Comparison of ENCODE assay signal across 7 mouse cellular contexts in the genomic region with DNA sequence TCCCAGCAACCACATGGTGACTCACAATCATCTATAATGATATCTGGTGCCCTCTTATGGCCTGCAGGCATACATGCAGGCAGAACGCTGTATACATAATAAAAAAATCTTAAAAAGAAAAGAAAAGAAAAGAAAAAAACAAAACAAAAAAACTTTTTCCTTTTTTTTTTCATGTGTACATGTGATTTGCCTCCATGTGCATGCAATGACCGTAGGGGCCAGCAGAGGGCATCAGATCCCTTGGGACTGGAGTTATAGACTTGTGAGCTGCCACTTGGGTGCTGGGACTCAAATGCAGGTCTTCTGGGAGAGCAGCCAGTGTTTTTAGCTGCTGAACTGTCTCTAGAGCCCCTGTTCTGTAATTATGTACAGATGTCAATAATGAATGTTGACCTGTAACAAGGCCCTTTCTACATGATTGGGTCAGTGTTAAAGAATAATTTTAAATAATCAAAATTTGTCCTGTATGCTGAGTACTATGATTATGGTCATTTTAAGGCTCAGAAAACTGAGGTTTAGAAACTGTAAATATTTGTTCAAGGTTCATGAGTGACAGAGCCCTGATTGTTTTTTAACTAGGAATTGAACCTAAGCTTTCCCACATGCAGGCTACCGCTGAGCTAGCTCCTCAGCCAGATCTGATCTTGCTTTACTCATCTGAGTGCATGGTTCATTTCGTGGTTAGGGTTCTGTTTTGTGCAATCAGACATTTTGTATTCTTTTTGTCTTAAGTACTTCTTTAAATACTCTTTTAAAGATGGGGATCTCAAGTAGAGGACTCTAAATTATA. TPM values are rescaled to one million over a fixed set of nuclear protein-coding genes. Genes with fewer than 3 reads are reported as not detected.
DNase-seq lines count a peak whose midpoint lies in the region; TF ChIP-seq lines count a peak whose summit lies in the region.

No protein-coding gene starts in this region.

- WGBS in embryonic facial prominence, embryonic 10.5 days: 73% methylated on average over 4 of the region's 4 CpGs
- WGBS in small intestine, adult 2 months: 91% methylated on average over 4 of the region's 4 CpGs

- TF ChIP-seq CTCF in layer of hippocampus, adult 2 months (conservative IDR thresholded peaks at IDR 0.05): peak; percentile 65
- TF ChIP-seq CTCF in small intestine, adult 2 months (IDR thresholded peaks at IDR 0.05; ENCODE audit: extremely low read depth, insufficient read length, insufficient replicate concordance, low read depth, low read length): peak; percentile 47; the same call in 1 of the 2 replicates

- no peak overlapping the region for H3K4me3 ChIP-seq in layer of hippocampus, adult 2 months
- no peak overlapping the region for H3K4me3 ChIP-seq in embryonic facial prominence, embryonic 10.5 days
- H3K4me3 ChIP-seq in small intestine, adult 2 months (ENCODE audit: low read depth, low read length): no peak overlapping the region

- no peak for DNase-seq in layer of hippocampus, adult 2 months (ENCODE audit: low spot score in 2 of 2)
- no peak for DNase-seq in layer of hippocampus, postnatal 36 days
- peak; percentile 35 for DNase-seq in NIH3T3 (ENCODE audit: low read depth)
- DNase-seq in embryonic facial prominence, embryonic 10.5 days (ENCODE audit: low spot score): peak; percentile 39
- DNase-seq in gastrocnemius, postnatal 4 days (ENCODE audit: low spot score in 2 of 2): no peak
- no peak for DNase-seq in ovary, postnatal 14 days (ENCODE audit: low spot score)

- no peak for TF ChIP-seq POLR2A in small intestine, adult 2 months (IDR thresholded peaks at IDR 0.05; ENCODE audit: low read depth, low read length)

- no peaks in the 10 kb centered on the region for H3K27me3 ChIP-seq in embryonic facial prominence, embryonic 10.5 days (replicated peaks; ENCODE audit: low read depth, poor library complexity, severe bottlenecking)
- H3K27me3 ChIP-seq in small intestine, adult 2 months (ENCODE audit: control insufficient read depth, insufficient read depth, low read length): no peaks in the 10 kb centered on the region

- H3K36me3 ChIP-seq in embryonic facial prominence, embryonic 10.5 days (replicated peaks): no peaks in the 10 kb centered on the region
- H3K36me3 ChIP-seq in small intestine, adult 2 months (ENCODE audit: control insufficient read depth, insufficient read depth, low read length): no peaks in the 10 kb centered on the region

- H3K27ac ChIP-seq in layer of hippocampus, adult 2 months: no peak overlapping the region
- H3K27ac ChIP-seq in embryonic facial prominence, embryonic 10.5 days (replicated peaks): no peak overlapping the region
- H3K27ac ChIP-seq in small intestine, adult 2 months (ENCODE audit: insufficient read depth, low read depth, low read length): no peak overlapping the region

- H3K9me3 ChIP-seq in embryonic facial prominence, embryonic 10.5 days: peaks cover 4% of the 10 kb centered on the region; the same call in 1 of the 2 replicates

- H3K4me1 ChIP-seq in embryonic facial prominence, embryonic 10.5 days: peaks cover 14% of the 10 kb centered on the region
- no peaks in the 10 kb centered on the region for H3K4me1 ChIP-seq in small intestine, adult 2 months (ENCODE audit: control insufficient read depth, insufficient read depth, insufficient read length, low read length)

RNA-seq across cellular contexts. Expression of gene Fdx1, which starts 30.3 kb away (rescaled TPM):
- total RNA-seq in layer of hippocampus, adult 2 months (2021): 10 to 100 TPM; 17.1 to 18.7 TPM
- 10 to 100 TPM; 19.4 to 21.2 TPM for total RNA-seq in layer of hippocampus, postnatal 36 days (2021)
- polyA plus RNA-seq in embryonic facial prominence, embryonic 10.5 days (2016; fragmentation: Nextera tagmentation; extraction: Ambion mirVana): 53.9 and 59.5 TPM in 2 replicates
- polyA plus RNA-seq in small intestine, adult 2 months (2012; rRNA removed): 54.9 and 91.5 TPM in 2 replicates
- 10 to 100 TPM; 40.8 to 41.2 TPM for total RNA-seq in gastrocnemius, postnatal 4 days (2021)

RNA-seq across cellular contexts. Expression of gene Rdx, which starts 53.3 kb away (rescaled TPM):
- 10 to 100 TPM; 49.9 to 51.2 TPM for total RNA-seq in layer of hippocampus, adult 2 months (2021)
- 10 to 100 TPM; 55.9 to 57.2 TPM for total RNA-seq in layer of hippocampus, postnatal 36 days (2021)
- 144 TPM in 2 replicates for polyA plus RNA-seq in embryonic facial prominence, embryonic 10.5 days (2016; fragmentation: Nextera tagmentation; extraction: Ambion mirVana)
- polyA plus RNA-seq in small intestine, adult 2 months (2012; rRNA removed): 0.96 and 1.4 TPM in 2 replicates
- 100 to 1,000 TPM; 125 to 131 TPM for total RNA-seq in gastrocnemius, postnatal 4 days (2021)

Comparison
In these comparisons a context has a peak if more than half of its experiments do, and no peak if none do; other contexts are left out.
1. DNase-seq: peak in NIH3T3 (single experiment) and embryonic facial prominence, embryonic 10.5 days (single experiment); none in layer of hippocampus, adult 2 months (0 of 2), layer of hippocampus, postnatal 36 days (0 of 2), gastrocnemius, postnatal 4 days (0 of 2) and ovary, postnatal 14 days (single experiment).